Mouse (Mus musculus): Measurements from ENCODE around the gene Gm9767. TPM values are rescaled to one million over a fixed set of nuclear protein-coding genes. Genes with fewer than 3 reads are reported as not detected.

Gm9767 gene
- polyA plus RNA-seq, 1 experiment from 2014 or later, result not detected

GRCm38 (mm10) chr10:26119067-26119821 is 41.2 kb downstream of the Gm9767 start:
- no peak overlapping the region for H3K4me3 ChIP-seq
- no peaks in the 10 kb centered on the region for H3K27me3 ChIP-seq (ENCODE audit: insufficient read depth, poor library complexity, severe bottlenecking)
- 87% methylated on average over 6 of the region's 6 CpGs for WGBS
- H3K36me3 ChIP-seq, result no peaks in the 10 kb centered on the region
- H3K9me3 ChIP-seq, result no peaks in the 10 kb centered on the region
- DNase-seq (ENCODE audit: low spot score), result no peak
- no peak overlapping the region for H3K27ac ChIP-seq
- H3K4me1 ChIP-seq (replicated peaks), result no peaks in the 10 kb centered on the region

DNA sequence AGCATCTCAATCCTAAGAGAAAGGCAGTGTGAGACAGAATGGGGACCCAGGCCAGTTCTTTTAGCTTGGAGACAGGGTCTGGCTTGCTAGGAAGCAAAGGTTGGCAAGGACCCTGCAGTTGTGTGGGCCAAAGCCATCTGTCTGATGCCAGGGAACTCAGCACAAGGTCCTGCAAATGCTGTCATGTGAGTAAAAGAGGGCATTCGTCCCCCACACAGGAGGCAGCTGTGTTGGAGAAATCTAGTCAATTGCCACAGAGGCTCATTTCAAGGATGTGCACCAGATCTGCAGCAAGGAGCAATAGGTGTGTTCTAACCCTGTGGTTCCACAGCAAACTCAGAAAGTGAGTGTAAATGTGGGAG is 41.7 kb downstream of the Gm9767 start:
- WGBS, result 63% methylated on average over 1 of the region's 1 CpGs
- Histone ChIP-seq H3K27me3 (ENCODE audit: insufficient read depth, poor library complexity, severe bottlenecking) (no peaks in the 10 kb centered on the region), H3K4me3 (no peak overlapping the region), H3K36me3 (no peaks in the 10 kb centered on the region), H3K4me1 (replicated peaks) (no peaks in the 10 kb centered on the region), H3K9me3 (no peaks in the 10 kb centered on the region), H3K27ac (no peak overlapping the region)
- no peak for DNase-seq (ENCODE audit: low spot score)

Other genes starting within 250 kb of the Gm9767 start
- 4.0 and 10.4 TPM in 2 replicates for gene Tmem200a, start 797 bp downstream of the Gm9767 start, polyA plus RNA-seq (2016; fragmentation: Nextera tagmentation; extraction: Ambion mirVana)
- 0.39 TPM in 1 of 2 replicates, not detected in the other for gene Samd3, start 151.5 kb downstream of the Gm9767 start, polyA plus RNA-seq (2016; fragmentation: Nextera tagmentation; extraction: Ambion mirVana)